Mouse (Mus musculus) splenic B cell, adult 2 months (primary cell): ENCODE results near the gene Tuba1a.

ENCODE experiments used
- DNase-seq: peaks from one replicate; pipeline ENCODE4 v3.0.0-alpha.2; 2011; ENCODE audit warnings: low read depth, low spot score
- H3K27me3 ChIP-seq: 2 replicates; pipeline ENCODE4 v1.6.1; 2012; ENCODE audit warnings: mild to moderate bottlenecking, low read length, moderate library complexity, mixed read lengths; ENCODE audit not compliant: control insufficient read depth, poor library complexity, insufficient read depth, severe bottlenecking
- H3K36me3 ChIP-seq: 2 replicates; pipeline ENCODE4 v1.6.1; 2012; ENCODE audit warnings: mild to moderate bottlenecking, low read length, moderate library complexity, mixed read lengths; ENCODE audit not compliant: control insufficient read depth, poor library complexity, insufficient read depth, severe bottlenecking

Tuba1a gene

DNA sequence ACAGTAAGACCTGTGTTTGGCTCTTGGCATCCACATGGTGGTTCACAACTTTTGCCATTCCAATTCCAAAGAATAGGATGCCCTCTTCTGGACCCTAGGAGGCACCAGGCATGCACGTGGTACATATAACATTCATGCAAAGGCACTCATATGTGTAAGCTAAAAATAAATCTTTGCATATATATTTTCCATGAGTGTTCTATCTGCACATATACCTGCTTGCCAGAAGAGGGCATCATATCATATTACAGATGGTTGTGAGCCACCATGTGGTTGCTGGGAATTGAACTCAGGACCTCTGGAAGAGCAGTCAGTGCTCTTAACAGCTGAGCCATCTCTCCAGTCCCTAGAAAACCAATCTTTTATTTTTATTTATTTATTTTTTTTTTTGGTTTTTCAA, 52.0 kb downstream of the Tuba1a start:
- peaks cover 4% of the 10 kb centered on the region; the same call in 1 of the 2 replicates for H3K36me3 ChIP-seq
- no peaks in the 10 kb centered on the region; the same call in 1 of the 2 replicates for H3K27me3 ChIP-seq
- no peak for DNase-seq
